Mouse (Mus musculus) hematopoietic multipotent progenitor cell, adult 10-12 weeks (in vitro differentiated cells): ENCODE data around the gene Gtsf1l. TPM values are rescaled to one million over a fixed set of nuclear protein-coding genes. Genes with fewer than 3 reads are reported as not detected.

ENCODE experiments used
- polyA plus RNA-seq: library from polyadenylated mRNA; stranded (reverse); fragments of >175 nt; gene quantifications from 2 replicates; pipeline ENCODE4 v1.2.3, GENCODE M21; 2012; ENCODE audit warnings: low replicate concordance

Gtsf1l gene
- not detected in 2 replicates for polyA plus RNA-seq

GRCm38 (mm10) chr2:163087728-163088127 is at the start of gene Gtsf1l:
TSS of gene Gtsf1l (minus strand) at chr2:163087855.

GRCm38 (mm10) chr2:163054335-163054840 is 33.3 kb downstream of the Gtsf1l start, which contains the start of gene Mybl2:
TSS of gene Mybl2 (plus strand) at chr2:163054687.

Other genes starting within 250 kb of the Gtsf1l start
- gene Srsf6, start 156.3 kb downstream of the Gtsf1l start, polyA plus RNA-seq, result 60.1 and 124 TPM in 2 replicates
- not detected in 2 replicates for gene L3mbtl1, start 144.4 kb downstream of the Gtsf1l start, polyA plus RNA-seq
- not detected in 2 replicates for gene Sgk2, start 100.5 kb downstream of the Gtsf1l start, polyA plus RNA-seq
- gene Ift52, start 70.5 kb downstream of the Gtsf1l start, polyA plus RNA-seq, result 2.8 and 5.1 TPM in 2 replicates
- 5.4 and 13.6 TPM in 2 replicates for gene Mybl2, start 33.2 kb downstream of the Gtsf1l start, polyA plus RNA-seq
- gene Tox2, start 115.3 kb upstream of the Gtsf1l start, polyA plus RNA-seq, result 13.1 and 63.1 TPM in 2 replicates